Mouse (Mus musculus): ENCODE measurements around the gene Gab1. TPM values are rescaled to one million over a fixed set of nuclear protein-coding genes. Genes with fewer than 3 reads are reported as not detected.

The Gab1 gene
- 13.1 and 26.5 TPM in 2 replicates for polyA plus RNA-seq (2014; fragmentation: Nextera tagmentation; extraction: Ambion mirVana)

- H3K27ac ChIP-seq (ENCODE audit: low read depth, low read length): peak within 1 kb of the TSS; percentile 99
- no peaks in the 10 kb centered on the region for H3K9me3 ChIP-seq (ENCODE audit: control insufficient read depth, low read length)
- no peaks in the 10 kb centered on the region for H3K36me3 ChIP-seq (ENCODE audit: control insufficient read depth, insufficient read depth, low read length)
- under 1% methylated on average over 53 of the region's 70 CpGs for WGBS
- H3K4me3 ChIP-seq (ENCODE audit: low read length): peak within 1 kb of the TSS; percentile 91
- H3K4me1 ChIP-seq (ENCODE audit: control insufficient read depth, insufficient read depth, low read length): peaks cover 5% of the 10 kb centered on the region; the same call in 1 of the 2 replicates
- peak within 1 kb of the TSS; percentile 89 for H3K9ac ChIP-seq (ENCODE audit: low read depth, low read length)
- ATAC-seq (ENCODE audit: low FRiP score, low TSS enrichment): peak; percentile 95
- no peaks in the 10 kb centered on the region for H3K27me3 ChIP-seq (ENCODE audit: control insufficient read depth, insufficient read depth, low read length)
- H3K4me2 ChIP-seq (replicated peaks; ENCODE audit: low read depth, low read length): peak within 1 kb of the TSS; percentile 72
Measured at GRCm38 (mm10) chr8:80880196-80881106, at the start of gene Gab1. Gene Gab1 (minus strand): TSS chr8:80880519.

GRCm38 (mm10) chr8:80928770-80929169 is 48.5 kb upstream of the Gab1 start:
- Histone ChIP-seq H3K9ac (ENCODE audit: low read depth, low read length) (no peak overlapping the region), H3K4me3 (ENCODE audit: low read length) (no peak overlapping the region), H3K27ac (ENCODE audit: low read depth, low read length) (no peak overlapping the region), H3K9me3 (ENCODE audit: control insufficient read depth, low read length) (no peaks in the 10 kb centered on the region), H3K4me1 (ENCODE audit: control insufficient read depth, insufficient read depth, low read length) (peaks cover 3% of the 10 kb centered on the region; the same call in 1 of the 2 replicates), H3K36me3 (ENCODE audit: control insufficient read depth, insufficient read depth, low read length) (no peaks in the 10 kb centered on the region), H3K4me2 (replicated peaks; ENCODE audit: low read depth, low read length) (no peak overlapping the region), H3K27me3 (ENCODE audit: control insufficient read depth, insufficient read depth, low read length) (no peaks in the 10 kb centered on the region)
- ATAC-seq (ENCODE audit: low FRiP score, low TSS enrichment): no peak

GRCm38 (mm10) chr8:80923794-80924316 is 43.5 kb upstream of the Gab1 start:
- WGBS: 80% methylated on average over 9 of the region's 9 CpGs
- Histone ChIP-seq H3K4me3 (ENCODE audit: low read length) (no peak overlapping the region), H3K4me1 (ENCODE audit: control insufficient read depth, insufficient read depth, low read length) (peaks cover 11% of the 10 kb centered on the region; the same call in 1 of the 2 replicates), H3K27me3 (ENCODE audit: control insufficient read depth, insufficient read depth, low read length) (no peaks in the 10 kb centered on the region), H3K36me3 (ENCODE audit: control insufficient read depth, insufficient read depth, low read length) (no peaks in the 10 kb centered on the region), H3K9me3 (ENCODE audit: control insufficient read depth, low read length) (no peaks in the 10 kb centered on the region), H3K4me2 (replicated peaks; ENCODE audit: low read depth, low read length) (no peak overlapping the region), H3K27ac (ENCODE audit: low read depth, low read length) (no peak overlapping the region), H3K9ac (ENCODE audit: low read depth, low read length) (no peak overlapping the region)
- no peak for ATAC-seq (ENCODE audit: low FRiP score, low TSS enrichment)

GRCm38 (mm10) chr8:80922642-80923041 is 42.3 kb upstream of the Gab1 start:
- H3K4me1 ChIP-seq (ENCODE audit: control insufficient read depth, insufficient read depth, low read length): peaks cover 11% of the 10 kb centered on the region; the same call in 1 of the 2 replicates
- WGBS: 42% methylated on average over 6 of the region's 6 CpGs

GRCm38 (mm10) chr8:80919130-80919529 is 38.8 kb upstream of the Gab1 start:
- no peak overlapping the region for H3K27ac ChIP-seq (ENCODE audit: low read depth, low read length)
- no peak overlapping the region for H3K4me3 ChIP-seq (ENCODE audit: low read length)
- H3K9me3 ChIP-seq (ENCODE audit: control insufficient read depth, low read length): no peaks in the 10 kb centered on the region
- no peaks in the 10 kb centered on the region for H3K36me3 ChIP-seq (ENCODE audit: control insufficient read depth, insufficient read depth, low read length)
- H3K4me2 ChIP-seq (replicated peaks; ENCODE audit: low read depth, low read length): no peak overlapping the region
- no peak for ATAC-seq (ENCODE audit: low FRiP score, low TSS enrichment)
- peaks cover 11% of the 10 kb centered on the region; the same call in 1 of the 2 replicates for H3K4me1 ChIP-seq (ENCODE audit: control insufficient read depth, insufficient read depth, low read length)
- 84% methylated on average over 4 of the region's 4 CpGs for whole genome bisulfite sequencing
- H3K9ac ChIP-seq (ENCODE audit: low read depth, low read length): no peak overlapping the region
- H3K27me3 ChIP-seq (ENCODE audit: control insufficient read depth, insufficient read depth, low read length): no peaks in the 10 kb centered on the region

More at GRCm38 (mm10) chr8:80922642-80923041, 42.3 kb upstream of the Gab1 start:
- H3K4me2 ChIP-seq (replicated peaks; ENCODE audit: low read depth, low read length): no peak overlapping the region
- H3K4me3 ChIP-seq (ENCODE audit: low read length): no peak overlapping the region
- peak; percentile 82 for ATAC-seq (ENCODE audit: low FRiP score, low TSS enrichment)
- H3K27ac ChIP-seq (ENCODE audit: low read depth, low read length): no peak overlapping the region
- no peaks in the 10 kb centered on the region for H3K36me3 ChIP-seq (ENCODE audit: control insufficient read depth, insufficient read depth, low read length)
- H3K27me3 ChIP-seq (ENCODE audit: control insufficient read depth, insufficient read depth, low read length): no peaks in the 10 kb centered on the region
- H3K9ac ChIP-seq (ENCODE audit: low read depth, low read length): no peak overlapping the region
- no peaks in the 10 kb centered on the region for H3K9me3 ChIP-seq (ENCODE audit: control insufficient read depth, low read length)

GRCm38 (mm10) chr8:80918531-80918930 is 38.2 kb upstream of the Gab1 start:
- no peak for ATAC-seq (ENCODE audit: low FRiP score, low TSS enrichment)
- no peaks in the 10 kb centered on the region for H3K36me3 ChIP-seq (ENCODE audit: control insufficient read depth, insufficient read depth, low read length)
- no peak overlapping the region for H3K4me2 ChIP-seq (replicated peaks; ENCODE audit: low read depth, low read length)
- peaks cover 6% of the 10 kb centered on the region; the same call in 1 of the 2 replicates for H3K4me1 ChIP-seq (ENCODE audit: control insufficient read depth, insufficient read depth, low read length)
- WGBS: 92% methylated on average over 6 of the region's 6 CpGs
- H3K9ac ChIP-seq (ENCODE audit: low read depth, low read length): no peak overlapping the region
- no peaks in the 10 kb centered on the region for H3K27me3 ChIP-seq (ENCODE audit: control insufficient read depth, insufficient read depth, low read length)
- no peak overlapping the region for H3K4me3 ChIP-seq (ENCODE audit: low read length)
- no peak overlapping the region for H3K27ac ChIP-seq (ENCODE audit: low read depth, low read length)
- H3K9me3 ChIP-seq (ENCODE audit: control insufficient read depth, low read length): no peaks in the 10 kb centered on the region

- H3K9me3 ChIP-seq (ENCODE audit: control insufficient read depth, low read length): no peaks in the 10 kb centered on the region
- no peak overlapping the region for H3K4me2 ChIP-seq (replicated peaks; ENCODE audit: low read depth, low read length)
- H3K4me1 ChIP-seq (ENCODE audit: control insufficient read depth, insufficient read depth, low read length): no peaks in the 10 kb centered on the region
- no peak overlapping the region for H3K9ac ChIP-seq (ENCODE audit: low read depth, low read length)
- H3K27me3 ChIP-seq (ENCODE audit: control insufficient read depth, insufficient read depth, low read length): no peaks in the 10 kb centered on the region
- no peaks in the 10 kb centered on the region for H3K36me3 ChIP-seq (ENCODE audit: control insufficient read depth, insufficient read depth, low read length)
- WGBS: 82% methylated on average over 11 of the region's 11 CpGs
- no peak overlapping the region for H3K27ac ChIP-seq (ENCODE audit: low read depth, low read length)
- ATAC-seq (ENCODE audit: low FRiP score, low TSS enrichment): no peak
- H3K4me3 ChIP-seq (ENCODE audit: low read length): no peak overlapping the region
Measured at GRCm38 (mm10) chr8:80916463-80917235, 36.3 kb upstream of the Gab1 start.

- Histone ChIP-seq H3K4me1 (ENCODE audit: control insufficient read depth, insufficient read depth, low read length) (no peaks in the 10 kb centered on the region), H3K4me2 (replicated peaks; ENCODE audit: low read depth, low read length) (no peak overlapping the region), H3K9ac (ENCODE audit: low read depth, low read length) (no peak overlapping the region), H3K27ac (ENCODE audit: low read depth, low read length) (peak overlapping the region; percentile 78; the same call in 1 of the 2 replicates), H3K27me3 (ENCODE audit: control insufficient read depth, insufficient read depth, low read length) (no peaks in the 10 kb centered on the region), H3K9me3 (ENCODE audit: control insufficient read depth, low read length) (no peaks in the 10 kb centered on the region), H3K4me3 (ENCODE audit: low read length) (no peak overlapping the region), H3K36me3 (ENCODE audit: control insufficient read depth, insufficient read depth, low read length) (no peaks in the 10 kb centered on the region)
- WGBS: 100% methylated on average over 1 of the region's 1 CpGs
- peak; percentile 90 for ATAC-seq (ENCODE audit: low FRiP score, low TSS enrichment)
Measured at GRCm38 (mm10) chr8:80913016-80913748, 32.9 kb upstream of the Gab1 start.
